Mouse (Mus musculus) adipocyte (in vitro differentiated cells): ENCODE measurements at regions not wholly inside any gene's neighbourhood (a gene's known extent, or its start where the extent isn't known, plus 50 kb on each side); places are given as distances from the start of the nearest gene placed in this dataset.

Experiments used
- DNase-seq: peaks from one replicate; pipeline ENCODE4 v3.0.0-alpha.2; 2016; ENCODE audit warnings: low spot score

DNA sequence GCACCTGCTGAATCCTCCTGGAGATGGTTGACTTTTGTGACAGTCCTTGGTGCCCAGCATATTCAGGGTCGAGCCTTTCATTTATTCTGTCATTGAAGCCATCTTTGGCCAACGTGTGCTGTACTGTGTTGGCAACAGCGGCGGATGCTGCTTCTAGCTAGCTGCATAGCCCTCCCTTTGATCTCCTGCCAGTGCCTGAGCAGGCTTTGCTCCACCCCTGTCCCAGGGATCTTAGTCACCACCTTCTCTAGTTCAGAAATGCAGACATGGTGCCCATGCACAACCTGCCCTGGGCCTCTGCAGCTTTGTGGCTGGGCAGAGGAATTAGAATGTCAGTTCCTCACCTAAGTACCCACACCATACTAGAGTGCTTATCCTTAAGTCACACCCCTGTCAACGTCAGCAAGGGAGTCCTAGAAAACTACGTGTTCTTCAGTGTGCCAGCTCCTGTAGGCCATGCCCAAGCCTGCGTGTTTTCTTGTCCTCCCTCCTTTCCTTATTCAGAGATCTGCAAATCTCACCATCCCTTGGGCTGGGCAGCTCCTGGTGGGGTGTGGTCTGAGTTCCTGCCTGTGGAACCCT lies 151.9 kb downstream of the Zfp706 start:
- DNase-seq: peak; percentile 33

DNA sequence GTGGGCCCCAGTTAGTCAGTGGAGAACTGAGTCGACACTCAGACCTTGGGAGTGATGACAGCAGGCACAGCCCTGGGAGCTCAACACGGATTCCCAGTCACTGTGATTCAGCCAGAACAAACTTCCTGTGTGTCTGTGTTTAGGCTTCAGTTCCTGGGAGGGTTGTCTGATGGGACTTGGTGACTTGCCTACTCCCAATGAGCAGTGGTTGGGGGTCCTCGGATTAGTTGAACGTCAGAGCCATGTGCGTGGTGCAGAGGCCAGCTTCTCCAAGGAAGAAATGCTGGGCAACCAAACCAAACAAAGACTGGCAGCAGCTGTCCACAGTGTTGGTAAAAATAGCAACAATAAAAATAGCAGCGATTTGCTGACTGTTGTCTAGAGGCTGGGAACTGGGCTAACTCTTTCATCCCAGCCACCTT lies 152.7 kb downstream of the Zfp706 start:
- DNase-seq: peak; percentile 70

DNA sequence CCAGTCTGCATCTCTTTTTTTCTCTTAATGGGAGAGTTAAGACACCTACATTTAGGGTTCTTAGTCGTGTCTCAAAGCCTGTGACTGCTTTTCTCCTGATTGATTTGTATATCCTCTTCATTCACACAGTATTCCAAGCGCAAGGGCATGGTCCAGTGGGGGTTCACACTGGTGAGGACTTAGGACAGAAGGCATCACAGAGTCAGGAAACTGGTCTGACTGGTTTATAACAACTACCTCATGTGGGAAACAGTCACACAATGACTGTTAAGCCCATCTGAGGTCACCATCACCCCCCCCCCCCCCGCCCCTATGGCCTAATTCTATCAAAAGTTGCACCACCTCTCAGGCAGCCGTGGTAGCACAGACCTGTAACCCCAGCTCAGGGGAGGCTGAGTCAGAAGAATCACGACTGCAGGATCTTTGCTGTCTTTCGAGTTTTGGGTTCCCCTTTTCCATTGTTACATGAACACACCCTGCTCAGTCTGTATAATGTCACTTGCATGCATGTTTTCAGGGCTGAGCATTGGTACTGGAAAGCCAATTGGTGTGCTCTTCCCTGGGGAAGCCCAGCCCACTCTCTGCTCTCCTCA lies 155.2 kb downstream of the Zfp706 start:
- DNase-seq: no peak

DNA sequence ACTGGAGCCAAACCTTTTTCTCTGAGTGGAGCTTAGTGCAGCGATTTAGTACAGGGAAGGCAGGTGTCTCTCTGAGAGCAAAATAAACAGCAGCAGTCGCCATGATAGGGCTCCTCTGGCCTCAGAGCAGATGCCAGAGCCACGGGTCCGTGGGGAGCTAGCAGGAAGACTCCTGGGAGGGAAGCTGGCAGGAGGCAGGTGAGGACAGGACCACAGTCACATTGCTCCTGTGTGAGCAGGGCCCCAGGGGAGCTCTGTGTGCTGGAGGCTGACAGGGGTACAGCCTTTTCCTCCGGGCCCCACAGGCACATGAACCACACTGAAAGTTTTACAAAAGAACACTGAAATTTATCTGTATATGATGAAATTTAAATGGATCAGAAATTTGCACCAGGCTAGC lies 159.3 kb downstream of the Zfp706 start:
- DNase-seq: no peak

DNA sequence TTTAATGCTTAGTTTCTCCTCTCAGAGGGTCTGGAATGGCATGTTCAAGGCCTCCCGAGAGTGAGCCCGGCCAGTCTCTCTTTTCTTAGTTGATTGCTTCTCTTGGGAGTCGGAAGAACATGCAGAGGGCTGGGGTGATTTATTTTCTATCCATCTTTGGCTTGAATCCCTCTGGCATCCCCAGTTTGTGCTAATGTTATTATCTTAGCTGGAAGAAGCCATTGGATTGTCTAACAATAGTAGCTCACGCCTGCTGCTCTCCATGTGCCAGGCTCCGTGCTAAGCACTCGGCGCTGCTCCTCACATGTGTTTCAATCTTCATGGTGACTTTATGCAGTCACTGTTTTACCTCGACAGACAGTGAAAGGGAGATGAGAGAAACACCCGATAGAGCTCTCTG lies 160.8 kb downstream of the Zfp706 start:
- DNase-seq: no peak
